Mouse (Mus musculus) forebrain, embryonic 12.5 days (tissue): ENCODE data around the gene 1810030O07Rik. TPM values are rescaled to one million over a fixed set of nuclear protein-coding genes. Genes with fewer than 3 reads are reported as not detected.
"Not testable (repeated sequence)": the region's sequence is repeated elsewhere in the genome, so short reads cannot be mapped to it uniquely, and the experiment has no call there.

Experiments
- ATAC-seq: fragments of 200-750 bp; cut with Nextera tagmentation; 2 replicates; pipeline ENCODE4 v1.8.0; 2017; ENCODE audit warnings: moderate TSS enrichment; ENCODE audit not compliant: low FRiP score
- H3K27ac ChIP-seq: fragments of 300-500 bp; sonication (generic); 2 replicates; pipeline ENCODE4 v1.5.1; 2016; ENCODE audit warnings: mild to moderate bottlenecking
- H3K27me3 ChIP-seq: fragments of 300-500 bp; sonication (generic); 2 replicates; pipeline ENCODE4 v1.6.1; 2016; ENCODE audit warnings: mild to moderate bottlenecking
- H3K36me3 ChIP-seq: fragments of 300-500 bp; sonication (generic); replicated peaks from 2 replicates; pipeline ENCODE4 v1.6.1; 2016; ENCODE audit warnings: mild to moderate bottlenecking
- H3K4me1 ChIP-seq: fragments of 300-500 bp; sonication (generic); 2 replicates; pipeline ENCODE4 v1.6.1; 2016
- H3K4me2 ChIP-seq: fragments of 300-500 bp; sonication (generic); 2 replicates; pipeline ENCODE4 v1.6.1; 2016; ENCODE audit warnings: mild to moderate bottlenecking, moderate library complexity
- H3K4me3 ChIP-seq: fragments of 300-500 bp; sonication (generic); replicated peaks from 2 replicates; pipeline ENCODE4 v1.5.1; 2016; ENCODE audit warnings: mild to moderate bottlenecking
- H3K9ac ChIP-seq: fragments of 300-500 bp; sonication (generic); 2 replicates; pipeline ENCODE4 v1.6.1; 2016; ENCODE audit warnings: mild to moderate bottlenecking
- H3K9me3 ChIP-seq: fragments of 300-500 bp; sonication (generic); 2 replicates; pipeline ENCODE4 v1.6.1; 2016
- WGBS: fragments of 180-500 bp; shearing (Covaris S2); methylation state at CpG from one replicate; pipeline ENCODE4 v1.1.7; 2016; 5-methylcytosine and 5-hydroxymethylcytosine counted together
- polyA plus RNA-seq: library from polyadenylated mRNA; unstranded; fragments of >200 nt; fragmentation: Nextera tagmentation; extraction: Ambion mirVana; gene quantifications from 2 replicates; pipeline ENCODE4 v1.2.1, GENCODE M21; 2016

Gene 1810030O07Rik
- polyA plus RNA-seq, 1 experiment from 2014 or later: 33.6 TPM

DNA sequence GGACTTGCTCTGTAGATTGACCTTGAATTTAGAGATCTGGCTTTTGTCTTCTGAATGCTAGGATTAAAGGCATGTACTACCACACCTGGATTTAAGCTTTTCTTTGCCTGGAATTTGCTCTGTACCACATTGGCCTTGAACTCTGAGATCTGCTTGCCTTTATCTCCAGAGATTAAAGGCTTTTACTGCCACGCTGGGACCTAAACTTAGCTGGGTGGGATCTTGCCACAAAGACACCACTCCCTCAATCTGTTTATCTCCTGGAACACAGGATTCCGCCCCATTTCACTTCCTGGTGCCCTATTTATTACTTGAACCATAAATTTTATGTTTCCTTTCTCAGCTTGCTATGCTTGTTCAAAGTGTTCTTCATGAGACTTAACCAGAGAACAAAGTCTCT, 62.3 kb downstream of the 1810030O07Rik start:
- Histone ChIP-seq H3K36me3 (peaks cover 34% of the 10 kb centered on the region), H3K4me2 (no peak overlapping the region), H3K4me3 (no peak overlapping the region), H3K9me3 (no peaks in the 10 kb centered on the region), H3K9ac (no peak overlapping the region), H3K27me3 (no peaks in the 10 kb centered on the region), H3K4me1 (no peaks in the 10 kb centered on the region), H3K27ac (no peak overlapping the region)
- 86% methylated on average over 2 of the region's 2 CpGs for WGBS
- ATAC-seq: no peak

DNA sequence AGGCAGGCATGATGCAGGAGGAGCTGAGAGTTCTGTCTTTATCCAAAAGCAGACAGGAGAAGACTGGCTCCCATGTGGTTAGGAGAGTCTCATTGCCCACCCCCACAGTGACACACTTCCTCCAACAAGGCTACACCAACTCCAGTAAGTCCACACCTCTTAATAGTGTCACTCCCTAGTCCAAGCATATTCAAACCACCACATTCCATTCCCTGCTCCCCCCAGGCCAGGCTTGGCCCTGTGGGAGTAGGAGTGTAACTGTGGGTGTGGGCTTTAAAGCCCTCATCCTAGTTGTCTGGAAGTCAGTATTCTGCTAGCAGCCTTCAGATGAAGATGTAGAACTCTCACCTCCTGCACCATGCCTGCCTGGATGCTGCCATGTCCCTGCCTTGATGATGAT, 62.9 kb downstream of the 1810030O07Rik start:
- peaks cover 34% of the 10 kb centered on the region for H3K36me3 ChIP-seq
- ATAC-seq, H3K9me3 ChIP-seq, H3K27me3 ChIP-seq, H3K9ac ChIP-seq, H3K27ac ChIP-seq, H3K4me2 ChIP-seq, H3K4me1 ChIP-seq, H3K4me3 ChIP-seq: not testable (repeated sequence)

Other genes starting within 250 kb of the 1810030O07Rik start
- gene Atp6ap2, start 85.9 kb downstream of the 1810030O07Rik start, polyA plus RNA-seq: 91.7 and 95.3 TPM in 2 replicates
- gene Med14, start 88.4 kb upstream of the 1810030O07Rik start, polyA plus RNA-seq: 21.8 and 24.9 TPM in 2 replicates